8 mouse cellular contexts compared by ENCODE assay signal in genomic region chr2:156475285-156476110, GRCm38 (mm10). TPM values are rescaled to one million over a fixed set of nuclear protein-coding genes. Genes with fewer than 3 reads are reported as not detected.
A peak's percentile ranks its signal among the peaks of the same experiment; 100 is the strongest.
DNase-seq lines count a peak whose midpoint lies in the region; ATAC-seq and TF ChIP-seq lines count a peak whose summit lies in the region.

No protein-coding gene starts in this region.

- peak; percentile 71 for ATAC-seq in embryonic facial prominence, embryonic 13.5 days (ENCODE audit: insufficient number of reproducible peaks, insufficient read depth, low FRiP score, low TSS enrichment, low read depth)
- peak; percentile 78 for ATAC-seq in heart, embryonic 15.5 days (replicated peaks; ENCODE audit: insufficient number of reproducible peaks, insufficient read depth, low FRiP score, low read depth)
- ATAC-seq in liver, embryonic 13.5 days (ENCODE audit: low read depth), result peak; percentile 73

- H3K4me3 ChIP-seq in C2C12 (ENCODE audit: insufficient read depth, poor library complexity, severe bottlenecking), result peak overlapping the region; percentile 74
- peak overlapping the region; percentile 72 for H3K4me3 ChIP-seq in embryonic facial prominence, embryonic 13.5 days
- peak overlapping the region; percentile 64 for H3K4me3 ChIP-seq in heart, embryonic 15.5 days
- H3K4me3 ChIP-seq in liver, embryonic 13.5 days (replicated peaks), result peak overlapping the region; percentile 66

- no peaks in the 10 kb centered on the region for H3K27me3 ChIP-seq in C2C12 (ENCODE audit: control insufficient read depth, insufficient read depth, insufficient read length)
- H3K27me3 ChIP-seq in embryonic facial prominence, embryonic 13.5 days, result no peaks in the 10 kb centered on the region
- H3K27me3 ChIP-seq in heart, embryonic 15.5 days, result peaks cover 6% of the 10 kb centered on the region; the same call in 1 of the 2 replicates
- H3K27me3 ChIP-seq in liver, embryonic 13.5 days, result peaks cover 73% of the 10 kb centered on the region

- H3K79me3 ChIP-seq in C2C12 (ENCODE audit: low read depth), result peaks cover 32% of the 10 kb centered on the region

- H3ac ChIP-seq in C2C12 (ENCODE audit: control insufficient read depth, insufficient read length, low read depth), result peak overlapping the region; percentile 96

- H3K27ac ChIP-seq in embryonic facial prominence, embryonic 13.5 days, result peak overlapping the region; percentile 87
- peak overlapping the region; percentile 83 for H3K27ac ChIP-seq in heart, embryonic 15.5 days
- H3K27ac ChIP-seq in liver, embryonic 13.5 days, result peak overlapping the region; percentile 34

- H3K9me3 ChIP-seq in embryonic facial prominence, embryonic 13.5 days, result no peaks in the 10 kb centered on the region
- H3K9me3 ChIP-seq in heart, embryonic 15.5 days (replicated peaks), result no peaks in the 10 kb centered on the region
- H3K9me3 ChIP-seq in liver, embryonic 13.5 days (replicated peaks), result no peaks in the 10 kb centered on the region

- H3K4me2 ChIP-seq in embryonic facial prominence, embryonic 13.5 days, result peak overlapping the region; percentile 83
- H3K4me2 ChIP-seq in heart, embryonic 15.5 days, result peak overlapping the region; percentile 89
- peak overlapping the region; percentile 88 for H3K4me2 ChIP-seq in liver, embryonic 13.5 days

- no peaks in the 10 kb centered on the region for H3K36me3 ChIP-seq in C2C12 (ENCODE audit: control insufficient read depth, insufficient read depth)
- H3K36me3 ChIP-seq in embryonic facial prominence, embryonic 13.5 days, result no peaks in the 10 kb centered on the region
- no peaks in the 10 kb centered on the region for H3K36me3 ChIP-seq in heart, embryonic 15.5 days
- H3K36me3 ChIP-seq in liver, embryonic 13.5 days, result no peaks in the 10 kb centered on the region

- peak; percentile 80 to 85 for DNase-seq in adrenal gland, postnatal 36 days
- DNase-seq in kidney, postnatal 10 days, result peak; percentile 81
- DNase-seq in liver, embryonic 13.5 days, result peak; percentile 44
- DNase-seq in naive thymus-derived CD4-positive, alpha-beta T cell, adult 2 months (ENCODE audit: low read depth), result peak; percentile 35
- peak; percentile 61 for DNase-seq in testis, postnatal 14 days (ENCODE audit: low spot score)

- no peak for TF ChIP-seq CTCF in C2C12 (IDR thresholded peaks at IDR 0.05; ENCODE audit: control insufficient read depth, insufficient read depth, insufficient read length)

- peaks cover 41% of the 10 kb centered on the region for H3K4me1 ChIP-seq in embryonic facial prominence, embryonic 13.5 days
- peaks cover 46% of the 10 kb centered on the region for H3K4me1 ChIP-seq in heart, embryonic 15.5 days (replicated peaks)
- H3K4me1 ChIP-seq in liver, embryonic 13.5 days (replicated peaks), result peaks cover 65% of the 10 kb centered on the region

- WGBS in embryonic facial prominence, embryonic 13.5 days, result under 1% methylated on average over 76 of the region's 80 CpGs
- under 1% methylated on average over 52 of the region's 80 CpGs for WGBS in heart, embryonic 15.5 days
- under 1% methylated on average over 70 of the region's 80 CpGs for WGBS in liver, embryonic 13.5 days (ENCODE audit: insufficient replicate concordance)

- peak overlapping the region; percentile 90 for H3K9ac ChIP-seq in embryonic facial prominence, embryonic 13.5 days
- H3K9ac ChIP-seq in heart, embryonic 15.5 days, result peak overlapping the region; percentile 75
- H3K9ac ChIP-seq in liver, embryonic 13.5 days, result peak overlapping the region; percentile 74

- peaks cover 48% of the 10 kb centered on the region for H3K79me2 ChIP-seq in C2C12 (ENCODE audit: control insufficient read depth, insufficient read depth)

TF ChIP-seq in C2C12, 6 proteins besides CTCF, POLR2A, EP300 and RAD21:
- no peak for TF ChIP-seq MAX (IDR thresholded peaks at IDR 0.05)
- no peak for TF ChIP-seq MYOG (IDR thresholded peaks at IDR 0.05; ENCODE audit: control insufficient read depth, extremely low read depth, insufficient read length)
- TF ChIP-seq FOSL1 (IDR thresholded peaks at IDR 0.05; ENCODE audit: insufficient read depth, low read length, poor library complexity, severe bottlenecking), result peak; percentile 73
- no peak for TF ChIP-seq USF1 (IDR thresholded peaks at IDR 0.05; ENCODE audit: low read depth)
- TF ChIP-seq MYOD1 (IDR thresholded peaks at IDR 0.05; ENCODE audit: control insufficient read depth, insufficient read length, low read depth), result no peak
- TF ChIP-seq CEBPB (IDR thresholded peaks at IDR 0.05; ENCODE audit: low read depth), result no peak

RNA-seq across cellular contexts. Expression of gene Epb41l1, which starts 54.8 kb away (rescaled TPM):
- 37.8 TPM for polyA plus RNA-seq in C2C12 (2012; fragmentation: generic; extraction: Trizol)
- total RNA-seq in adrenal gland, postnatal 36 days (2021), result 10 to 100 TPM; 49.7 to 67.5 TPM
- 4.4 and 4.5 TPM in 2 replicates for polyA plus RNA-seq in embryonic facial prominence, embryonic 13.5 days (2015; fragmentation: Nextera tagmentation; extraction: Ambion mirVana)
- polyA plus RNA-seq in heart, embryonic 15.5 days (2015; fragmentation: Nextera tagmentation; extraction: Ambion mirVana), result 1.00 and 1.5 TPM in 2 replicates
- polyA plus RNA-seq in liver, embryonic 13.5 days (2015; fragmentation: Nextera tagmentation; extraction: Ambion mirVana), result 0.43 and 0.46 TPM in 2 replicates

Comparison
In these comparisons a context has a peak if more than half of its experiments do, and no peak if none do; other contexts are left out.
1. Peak in every context shown above with its lines: DNase-seq, ATAC-seq, H3K4me3 ChIP-seq and H3K27ac ChIP-seq.
2. H3K27ac ChIP-seq: peak in every context shown above with its lines; median percentile 87 in embryonic facial prominence, embryonic 13.5 days; 83 in heart, embryonic 15.5 days; 34 in liver, embryonic 13.5 days.